Mouse (Mus musculus) lung, embryonic 15.5 days (tissue): ENCODE results near the gene Prickle1. TPM values are rescaled to one million over a fixed set of nuclear protein-coding genes. Genes with fewer than 3 reads are reported as not detected.

Source experiments
- ATAC-seq: fragments of 200-750 bp; cut with Nextera tagmentation; 2 replicates; pipeline ENCODE4 v1.8.0; 2017; ENCODE audit warnings: moderate number of reproducible peaks, borderline replicate concordance; ENCODE audit not compliant: low FRiP score, low TSS enrichment; ENCODE audit errors: extremely low read depth
- H3K27ac ChIP-seq: fragments of 300-500 bp; sonication (generic); 2 replicates; pipeline ENCODE4 v1.5.1; 2015; ENCODE audit warnings: moderate library complexity, mild to moderate bottlenecking, inconsistent platforms
- H3K27me3 ChIP-seq: fragments of 300-500 bp; sonication (generic); 2 replicates; pipeline ENCODE4 v1.6.1; 2015; ENCODE audit warnings: inconsistent platforms
- H3K36me3 ChIP-seq: fragments of 300-500 bp; sonication (generic); 2 replicates; pipeline ENCODE4 v1.6.1; 2015; ENCODE audit warnings: inconsistent platforms
- H3K4me1 ChIP-seq: fragments of 300-500 bp; sonication (generic); 2 replicates; pipeline ENCODE4 v1.6.1; 2015; ENCODE audit warnings: inconsistent platforms
- H3K4me2 ChIP-seq: fragments of 300-500 bp; sonication (generic); 2 replicates; pipeline ENCODE4 v1.6.1; 2015; ENCODE audit warnings: inconsistent platforms, mild to moderate bottlenecking, moderate library complexity
- H3K4me3 ChIP-seq: fragments of 300-500 bp; sonication (generic); 2 replicates; pipeline ENCODE4 v1.5.1; 2015; ENCODE audit warnings: mild to moderate bottlenecking, inconsistent platforms
- H3K9ac ChIP-seq: fragments of 300-500 bp; sonication (generic); 2 replicates; pipeline ENCODE4 v1.6.1; 2015; ENCODE audit warnings: inconsistent platforms
- H3K9me3 ChIP-seq: fragments of 300-500 bp; sonication (generic); 2 replicates; pipeline ENCODE4 v1.6.1; 2016; ENCODE audit warnings: inconsistent platforms
- WGBS: fragments of 180-500 bp; shearing (Covaris S2); methylation state at CpG from one replicate; pipeline ENCODE4 v1.1.7; 2015; 5-methylcytosine and 5-hydroxymethylcytosine counted together
- polyA plus RNA-seq: library from polyadenylated mRNA; unstranded; fragments of >200 nt; fragmentation: Nextera tagmentation; extraction: Ambion mirVana; gene quantifications from 2 replicates; pipeline ENCODE4 v1.2.1, GENCODE M21; 2015

Prickle1 gene
- polyA plus RNA-seq, 1 experiment from 2014 or later: 23.6 TPM

GRCm38 (mm10) chr15:93518143-93518902, 77.4 kb downstream of the Prickle1 start:
- Histone ChIP-seq H3K9me3 (no peaks in the 10 kb centered on the region), H3K4me3 (peak overlapping the region; percentile 87), H3K27ac (peak overlapping the region; percentile 95), H3K36me3 (no peaks in the 10 kb centered on the region), H3K4me2 (peak overlapping the region; percentile 86), H3K4me1 (peaks cover 43% of the 10 kb centered on the region), H3K9ac (peak overlapping the region; percentile 72), H3K27me3 (no peaks in the 10 kb centered on the region)
- ATAC-seq: no peak
- 2% methylated on average over 23 of the region's 23 CpGs for WGBS

GRCm38 (mm10) chr15:93517022-93517565, 78.6 kb downstream of the Prickle1 start:
- Histone ChIP-seq H3K27ac (peak overlapping the region; percentile 95), H3K4me1 (peaks cover 55% of the 10 kb centered on the region), H3K36me3 (no peaks in the 10 kb centered on the region), H3K27me3 (no peaks in the 10 kb centered on the region), H3K9ac (no peak overlapping the region), H3K4me2 (peak overlapping the region; percentile 86), H3K9me3 (no peaks in the 10 kb centered on the region), H3K4me3 (no peak overlapping the region; the same call in 1 of the 2 replicates)
- 67% methylated on average over 11 of the region's 11 CpGs for WGBS
- ATAC-seq: no peak

DNA sequence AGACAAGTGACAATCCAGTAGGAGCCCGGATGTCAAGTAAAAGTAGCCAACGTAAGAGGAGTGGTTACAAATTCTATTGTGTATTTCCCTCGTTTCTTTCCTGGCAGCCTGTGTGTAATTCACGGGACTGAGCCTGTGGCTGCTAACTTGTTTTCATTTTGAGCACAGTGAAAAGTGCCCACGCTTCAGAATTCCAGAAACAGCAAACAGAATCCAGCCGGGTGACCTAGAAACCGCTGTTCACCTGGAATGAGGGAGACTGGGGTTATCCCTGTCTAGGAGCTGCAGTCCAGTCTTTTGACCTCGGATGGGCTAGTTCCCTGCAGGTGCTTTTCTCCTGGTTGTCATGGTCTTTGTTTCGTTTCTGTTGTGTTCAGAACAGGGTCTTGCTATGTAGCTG, 80.4 kb downstream of the Prickle1 start:
- Histone ChIP-seq H3K4me3 (no peak overlapping the region), H3K9ac (no peak overlapping the region), H3K27me3 (no peaks in the 10 kb centered on the region), H3K36me3 (peaks cover 8% of the 10 kb centered on the region; the same call in 1 of the 2 replicates), H3K9me3 (no peaks in the 10 kb centered on the region), H3K4me1 (peaks cover 39% of the 10 kb centered on the region), H3K4me2 (no peak overlapping the region), H3K27ac (no peak overlapping the region)
- no peak for ATAC-seq
- WGBS: 69% methylated on average over 9 of the region's 9 CpGs

- peaks cover 12% of the 10 kb centered on the region for H3K36me3 ChIP-seq
- H3K27me3 ChIP-seq: no peaks in the 10 kb centered on the region
- H3K4me1 ChIP-seq: peaks cover 32% of the 10 kb centered on the region
- H3K9ac ChIP-seq: no peak overlapping the region
- no peak overlapping the region for H3K27ac ChIP-seq
- no peak overlapping the region for H3K4me3 ChIP-seq
- 0 out of 2 replicates have a peak overlapping the region, but pooled peaks have one; percentile 28 for H3K4me2 ChIP-seq
- H3K9me3 ChIP-seq: no peaks in the 10 kb centered on the region
- WGBS: 13% methylated on average over 10 of the region's 10 CpGs
- no peak for ATAC-seq
Measured at GRCm38 (mm10) chr15:93513939-93514341, 81.8 kb downstream of the Prickle1 start.

GRCm38 (mm10) chr15:93512437-93512836, 83.3 kb downstream of the Prickle1 start:
- Histone ChIP-seq H3K4me3 (no peak overlapping the region), H3K9me3 (no peaks in the 10 kb centered on the region), H3K27ac (no peak overlapping the region), H3K36me3 (peaks cover 27% of the 10 kb centered on the region), H3K4me1 (peaks cover 21% of the 10 kb centered on the region), H3K27me3 (no peaks in the 10 kb centered on the region), H3K4me2 (no peak overlapping the region), H3K9ac (no peak overlapping the region)
- ATAC-seq: no peak
- 38% methylated on average over 9 of the region's 9 CpGs for WGBS

DNA sequence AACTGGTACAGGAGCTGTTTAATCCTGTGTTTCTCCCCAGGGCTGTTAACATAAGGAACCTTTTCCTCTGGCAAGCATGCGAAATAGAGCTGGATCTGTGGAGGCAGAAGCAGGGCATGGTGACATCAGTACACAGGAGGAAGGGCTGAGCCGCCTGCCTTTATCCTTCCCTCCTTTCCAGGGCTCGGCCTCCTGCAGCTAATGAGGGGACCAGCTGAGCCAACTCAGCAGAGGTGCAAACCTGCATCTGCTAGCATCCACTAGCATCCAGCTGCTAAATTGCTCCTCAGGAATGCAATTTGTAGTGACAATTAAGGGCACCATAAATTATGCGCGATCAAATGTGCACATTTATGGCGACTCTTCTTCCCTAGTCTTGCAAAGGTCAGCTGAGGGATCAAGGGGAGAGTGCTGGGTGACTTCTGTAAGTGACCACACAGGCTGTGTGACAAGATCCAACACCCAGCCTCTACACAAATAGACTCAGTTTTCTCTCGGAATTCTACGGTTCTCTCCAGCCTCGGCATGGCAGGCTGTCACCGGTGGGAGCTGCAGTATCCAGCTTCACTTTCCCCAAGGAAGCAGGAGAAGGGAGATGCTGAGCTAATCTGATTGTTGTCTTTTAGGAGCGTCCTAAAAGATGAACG, 84.9 kb downstream of the Prickle1 start:
- peaks cover 38% of the 10 kb centered on the region for H3K36me3 ChIP-seq
- H3K27ac ChIP-seq: no peak overlapping the region
- no peak overlapping the region for H3K4me3 ChIP-seq
- 51% methylated on average over 12 of the region's 12 CpGs for WGBS
- peaks cover 14% of the 10 kb centered on the region for H3K4me1 ChIP-seq
- no peaks in the 10 kb centered on the region for H3K9me3 ChIP-seq
- H3K4me2 ChIP-seq: no peak overlapping the region
- no peak for ATAC-seq
- H3K9ac ChIP-seq: no peak overlapping the region
- no peaks in the 10 kb centered on the region for H3K27me3 ChIP-seq

DNA sequence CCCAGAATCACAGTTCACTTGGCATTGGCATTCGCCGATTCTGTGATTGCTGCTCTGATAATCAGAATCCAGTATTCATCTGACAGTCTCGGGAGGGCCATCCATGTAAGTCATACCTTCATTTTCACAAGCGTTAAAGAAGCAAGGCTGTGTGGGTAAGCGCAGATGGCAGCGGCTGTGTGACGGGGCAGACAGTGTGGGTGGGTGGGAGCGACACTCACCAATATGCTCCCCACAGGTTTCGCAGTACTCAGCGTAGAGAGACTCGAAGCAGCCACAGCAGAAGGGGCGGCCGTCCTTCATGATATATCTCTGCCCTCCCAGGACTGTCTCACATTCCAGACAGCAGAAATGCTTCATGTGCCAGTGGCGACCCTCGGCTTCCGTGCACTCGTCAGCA, 90.9 kb downstream of the Prickle1 start:
- Histone ChIP-seq H3K36me3 (peaks cover 88% of the 10 kb centered on the region), H3K4me3 (no peak overlapping the region), H3K4me2 (no peak overlapping the region), H3K4me1 (no peaks in the 10 kb centered on the region), H3K27me3 (no peaks in the 10 kb centered on the region), H3K9me3 (no peaks in the 10 kb centered on the region), H3K27ac (no peak overlapping the region), H3K9ac (no peak overlapping the region)
- WGBS: 92% methylated on average over 17 of the region's 17 CpGs
- no peak for ATAC-seq

- H3K4me1 ChIP-seq: no peaks in the 10 kb centered on the region
- H3K36me3 ChIP-seq: peaks cover 90% of the 10 kb centered on the region
- no peaks in the 10 kb centered on the region for H3K27me3 ChIP-seq
- no peak for ATAC-seq
- H3K27ac ChIP-seq: no peak overlapping the region
- no peak overlapping the region for H3K9ac ChIP-seq
- no peaks in the 10 kb centered on the region for H3K9me3 ChIP-seq
- 94% methylated on average over 35 of the region's 35 CpGs for WGBS
- no peak overlapping the region for H3K4me2 ChIP-seq
- H3K4me3 ChIP-seq: no peak overlapping the region
Measured at GRCm38 (mm10) chr15:93503201-93503745, 92.4 kb downstream of the Prickle1 start.

GRCm38 (mm10) chr15:93502703-93503102, 93.0 kb downstream of the Prickle1 start:
- H3K4me1 ChIP-seq: no peaks in the 10 kb centered on the region
- no peak overlapping the region for H3K9ac ChIP-seq
- 93% methylated on average over 9 of the region's 9 CpGs for WGBS
- H3K9me3 ChIP-seq: no peaks in the 10 kb centered on the region
- peaks cover 84% of the 10 kb centered on the region for H3K36me3 ChIP-seq
- no peaks in the 10 kb centered on the region for H3K27me3 ChIP-seq
- no peak for ATAC-seq
- H3K27ac ChIP-seq: no peak overlapping the region
- no peak overlapping the region for H3K4me3 ChIP-seq
- H3K4me2 ChIP-seq: no peak overlapping the region

DNA sequence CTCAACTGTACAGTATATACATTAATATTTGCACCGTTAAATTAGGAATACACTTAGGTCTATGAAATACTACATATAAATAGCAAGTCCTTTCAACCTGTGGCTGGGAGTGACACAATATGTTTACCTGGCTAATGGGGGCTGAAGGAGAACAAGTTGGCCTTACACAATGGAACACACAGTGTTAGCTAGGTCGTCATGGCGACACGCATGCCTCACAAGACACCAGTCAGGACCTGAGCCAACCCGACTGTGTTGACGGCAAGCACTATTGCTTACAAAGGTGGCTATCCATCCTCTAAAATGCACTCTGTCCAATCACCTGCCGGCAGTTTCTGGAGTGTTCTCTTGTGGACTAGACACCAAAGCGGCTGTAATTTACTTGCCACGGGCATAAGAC, 95.8 kb downstream of the Prickle1 start:
- 75% methylated on average over 9 of the region's 9 CpGs for WGBS
- no peak for ATAC-seq

DNA sequence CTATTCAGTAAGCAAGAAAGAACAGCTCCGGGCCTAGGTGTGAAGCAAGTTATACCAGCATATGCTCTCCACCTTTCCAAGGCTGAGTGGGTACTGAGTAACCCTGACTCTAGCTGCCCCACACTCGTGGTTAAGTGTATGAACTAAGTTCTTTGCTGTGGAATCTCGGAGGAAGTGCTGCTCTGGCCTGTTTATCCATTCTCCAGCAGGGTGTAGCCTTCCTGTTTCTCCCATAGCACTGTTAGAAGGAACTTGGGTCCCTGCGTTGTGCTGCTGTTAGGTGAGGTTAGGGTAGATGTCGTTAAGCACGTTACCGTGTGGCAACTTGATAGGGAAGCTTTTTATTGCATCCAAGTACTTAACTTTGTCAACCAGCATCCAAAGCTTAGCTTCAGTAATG, 101.0 kb downstream of the Prickle1 start:
- Histone ChIP-seq H3K4me3 (no peak overlapping the region), H3K36me3 (peaks cover 12% of the 10 kb centered on the region), H3K9ac (no peak overlapping the region), H3K4me2 (no peak overlapping the region), H3K27ac (no peak overlapping the region), H3K9me3 (no peaks in the 10 kb centered on the region), H3K27me3 (no peaks in the 10 kb centered on the region), H3K4me1 (no peaks in the 10 kb centered on the region)
- ATAC-seq: no peak
- WGBS: 71% methylated on average over 7 of the region's 7 CpGs

More for the DNA sequence above, 95.8 kb downstream of the Prickle1 start:
- Histone ChIP-seq H3K36me3 (peaks cover 61% of the 10 kb centered on the region), H3K9me3 (no peaks in the 10 kb centered on the region), H3K4me2 (no peak overlapping the region), H3K27ac (no peak overlapping the region), H3K27me3 (no peaks in the 10 kb centered on the region), H3K4me3 (no peak overlapping the region), H3K9ac (no peak overlapping the region), H3K4me1 (no peaks in the 10 kb centered on the region)

DNA sequence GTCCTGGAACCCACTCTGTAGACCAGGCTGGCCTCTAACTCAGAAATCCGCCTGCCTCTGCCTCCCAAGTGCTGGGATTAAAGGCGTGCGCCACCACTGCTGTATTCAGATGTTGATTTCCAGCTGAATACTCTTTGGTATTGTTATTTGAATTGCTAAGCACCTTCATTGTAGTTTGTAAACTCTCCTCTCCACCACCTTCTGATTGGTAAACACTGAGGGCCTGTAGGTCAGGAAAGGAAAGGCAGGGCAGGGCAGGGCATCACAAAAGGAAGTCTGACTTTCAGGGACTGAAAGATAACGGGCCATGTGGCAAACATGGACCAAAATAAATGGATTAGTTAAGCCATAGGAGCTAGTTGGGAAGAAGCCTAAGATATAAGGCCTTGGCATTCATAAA, 106.1 kb downstream of the Prickle1 start:
- no peak overlapping the region for H3K27ac ChIP-seq
- 76% methylated on average over 4 of the region's 4 CpGs for WGBS
- no peak overlapping the region for H3K9ac ChIP-seq
- no peak overlapping the region for H3K4me2 ChIP-seq
- no peak for ATAC-seq
- no peak overlapping the region for H3K4me3 ChIP-seq
- H3K4me1 ChIP-seq: peaks cover 3% of the 10 kb centered on the region
- no peaks in the 10 kb centered on the region for H3K27me3 ChIP-seq
- H3K9me3 ChIP-seq: no peaks in the 10 kb centered on the region
- H3K36me3 ChIP-seq: 0 out of 2 replicates have a peak, but pooled peaks cover 6% of the 10 kb centered on the region
